ENCODE assay signal across 17 mouse cellular contexts in the genomic region with DNA sequence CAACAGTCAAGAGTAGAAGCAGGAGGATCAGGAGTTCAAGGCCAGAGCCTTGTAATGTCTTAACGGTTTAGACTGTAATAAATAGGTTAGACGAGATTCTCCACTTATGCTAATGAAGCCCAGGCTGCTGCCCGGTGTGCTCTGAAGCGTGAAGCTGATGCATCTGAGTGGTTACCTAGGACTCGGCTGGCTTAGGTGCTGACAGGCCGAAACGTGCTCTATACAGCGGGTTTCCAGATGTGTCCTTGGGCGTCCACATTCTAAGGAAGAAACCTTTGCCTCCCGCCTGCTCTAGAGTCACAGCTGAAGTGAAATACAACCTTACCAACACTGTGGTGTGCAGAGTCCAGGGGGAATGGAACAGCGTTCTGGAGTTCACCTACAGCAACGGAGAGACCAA. TPM values are rescaled to one million over a fixed set of nuclear protein-coding genes. Genes with fewer than 3 reads are reported as not detected.
DNase-seq lines count a peak whose midpoint lies in the region; ATAC-seq lines count a peak whose summit lies in the region.
"Had no signal": no experiment of that assay in that cellular context is flagged by ENCODE, and none has a peak within 500 bp of the region (broad histone marks: within the 10 kb centered on the region; RNA-seq: fewer than 3 reads in every experiment).

No protein-coding gene starts in this region.

- peaks cover 72% of the 10 kb centered on the region for H3K36me3 ChIP-seq in neural tube, embryonic 13.5 days

- no peak overlapping the region for H3K4me2 ChIP-seq in neural tube, embryonic 13.5 days
- H3K4me2 ChIP-seq: embryonic facial prominence, embryonic 13.5 days; heart, embryonic 15.5 days; limb, embryonic 15.5 days; midbrain, embryonic 12.5 days had no signal

- 75% methylated on average over 12 of the region's 12 CpGs for WGBS in neural tube, embryonic 13.5 days

- ATAC-seq in neural tube, embryonic 13.5 days (ENCODE audit: low read depth) = peak; percentile 27; the same call in 1 of the 2 replicates
- ATAC-seq: lung, postnatal 0 days had no signal

- H3K4me3 ChIP-seq in neural tube, embryonic 13.5 days = no peak overlapping the region
- H3K4me3 ChIP-seq: embryonic facial prominence, embryonic 13.5 days; heart, embryonic 15.5 days; limb, embryonic 15.5 days; midbrain, embryonic 12.5 days had no signal

- no peak for DNase-seq in neural tube, embryonic 10.5 days (ENCODE audit: extremely low spot score, low spot score)
- DNase-seq in kidney, adult 9 months = peak; percentile 38
- peak; percentile 48 for DNase-seq in kidney, postnatal 10 days
- peak; percentile 5 for DNase-seq in retina, embryonic 14.5 days (ENCODE audit: low spot score)
- DNase-seq in MN1 (ENCODE audit: low spot score) = no peak
- no peak for DNase-seq in cerebellum, postnatal 14 days
- DNase-seq: adrenal gland, postnatal 10 days; cerebellum, adult 9-11 months; heart, adult 18-20 months; right cerebral cortex, postnatal 4 days; thymus, postnatal 4 days had no signal

- no peak overlapping the region for H3K9ac ChIP-seq in neural tube, embryonic 13.5 days
- H3K9ac ChIP-seq: embryonic facial prominence, embryonic 13.5 days; heart, embryonic 15.5 days; limb, embryonic 15.5 days; midbrain, embryonic 12.5 days had no signal

- no peaks in the 10 kb centered on the region for H3K9me3 ChIP-seq in neural tube, embryonic 13.5 days
- H3K9me3 ChIP-seq: embryonic facial prominence, embryonic 13.5 days; heart, embryonic 15.5 days; limb, embryonic 15.5 days; midbrain, embryonic 12.5 days had no signal

- H3K27ac ChIP-seq in neural tube, embryonic 13.5 days (replicated peaks) = no peak overlapping the region
- H3K27ac ChIP-seq: embryonic facial prominence, embryonic 13.5 days; heart, embryonic 15.5 days; limb, embryonic 15.5 days; midbrain, embryonic 12.5 days had no signal

- no peaks in the 10 kb centered on the region; the same call in 1 of the 2 replicates for H3K4me1 ChIP-seq in neural tube, embryonic 13.5 days (replicated peaks)
- H3K4me1 ChIP-seq: heart, embryonic 15.5 days; limb, embryonic 15.5 days; midbrain, embryonic 12.5 days had no signal

- no peaks in the 10 kb centered on the region for H3K27me3 ChIP-seq in neural tube, embryonic 13.5 days
- H3K27me3 ChIP-seq: embryonic facial prominence, embryonic 13.5 days; heart, embryonic 15.5 days; limb, embryonic 15.5 days; midbrain, embryonic 12.5 days had no signal

RNA-seq across cellular contexts. Expression of gene Snx4, which starts 17.1 kb away (rescaled TPM):
- 81.5 and 86.7 TPM in 2 replicates for polyA plus RNA-seq in neural tube, embryonic 13.5 days (2015; fragmentation: Nextera tagmentation; extraction: Ambion mirVana)

RNA-seq across cellular contexts. Expression of gene Osbpl11, which starts 49.3 kb away (rescaled TPM):
- polyA plus RNA-seq in neural tube, embryonic 13.5 days (2015; fragmentation: Nextera tagmentation; extraction: Ambion mirVana) = 18.5 and 19.3 TPM in 2 replicates

Comparison
In these comparisons a context has a peak if more than half of its experiments do, and no peak if none do; other contexts are left out.
1. DNase-seq: peak in kidney, adult 9 months (single experiment), kidney, postnatal 10 days (single experiment) and retina, embryonic 14.5 days (single experiment); none in neural tube, embryonic 10.5 days (single experiment), MN1 (single experiment) and cerebellum, postnatal 14 days (0 of 2).